Mouse (Mus musculus): ENCODE data around the gene Slc25a22.
"Not testable (repeated sequence)": the region's sequence is repeated elsewhere in the genome, so short reads cannot be mapped to it uniquely, and the experiment has no call there.

Slc25a22 gene

DNA sequence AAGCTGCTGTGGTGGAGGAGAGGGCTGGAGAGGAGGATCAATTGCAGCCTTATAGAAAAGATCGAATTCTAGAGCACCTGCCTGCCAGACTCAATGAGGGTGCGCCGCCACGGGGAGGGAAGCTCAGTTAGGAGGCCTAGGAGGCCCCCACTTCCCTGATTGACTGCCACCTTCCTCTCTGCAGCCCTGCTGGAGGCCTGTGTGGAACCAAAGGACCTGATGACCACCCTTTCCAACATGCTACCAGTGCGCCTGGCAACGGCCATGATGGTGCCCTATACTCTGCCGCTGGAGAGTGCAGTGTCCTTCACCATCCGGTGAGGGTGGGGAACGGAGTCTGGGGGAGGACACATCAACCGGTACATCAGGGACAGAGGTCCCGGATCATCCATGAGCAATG is 21.0 kb upstream of the Slc25a22 start:
- DNase-seq (ENCODE audit: extremely low spot score, low read depth, low spot score), result no peak

DNA sequence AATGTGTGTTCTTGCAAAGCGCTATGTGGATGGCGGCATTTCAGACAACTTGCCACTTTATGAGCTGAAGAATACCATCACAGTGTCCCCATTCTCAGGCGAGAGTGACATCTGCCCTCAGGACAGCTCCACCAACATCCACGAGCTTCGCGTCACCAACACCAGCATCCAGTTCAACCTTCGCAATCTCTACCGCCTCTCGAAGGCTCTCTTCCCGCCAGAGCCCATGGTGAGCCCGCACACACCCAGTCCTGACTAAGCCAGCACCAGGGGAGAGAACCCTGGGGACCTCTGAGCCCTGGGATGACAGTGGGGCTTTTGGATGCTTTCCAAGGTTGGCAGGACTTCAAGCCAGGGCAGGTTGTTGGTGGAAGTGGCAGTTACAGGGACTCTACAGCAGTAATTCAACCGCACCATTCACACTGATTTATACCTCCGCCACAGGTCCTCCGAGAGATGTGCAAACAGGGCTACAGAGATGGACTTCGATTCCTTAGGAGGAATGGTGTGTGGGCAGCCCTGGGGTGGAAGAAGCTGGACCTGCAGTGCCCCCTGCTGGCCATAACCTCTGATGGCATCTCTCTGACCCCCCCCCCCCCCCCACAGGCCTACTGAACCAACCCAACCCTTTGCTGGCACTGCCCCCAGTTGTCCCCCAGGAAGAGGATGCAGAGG is 20.4 kb upstream of the Slc25a22 start:
- no peak for DNase-seq (ENCODE audit: extremely low spot score, low read depth, low spot score)

DNA sequence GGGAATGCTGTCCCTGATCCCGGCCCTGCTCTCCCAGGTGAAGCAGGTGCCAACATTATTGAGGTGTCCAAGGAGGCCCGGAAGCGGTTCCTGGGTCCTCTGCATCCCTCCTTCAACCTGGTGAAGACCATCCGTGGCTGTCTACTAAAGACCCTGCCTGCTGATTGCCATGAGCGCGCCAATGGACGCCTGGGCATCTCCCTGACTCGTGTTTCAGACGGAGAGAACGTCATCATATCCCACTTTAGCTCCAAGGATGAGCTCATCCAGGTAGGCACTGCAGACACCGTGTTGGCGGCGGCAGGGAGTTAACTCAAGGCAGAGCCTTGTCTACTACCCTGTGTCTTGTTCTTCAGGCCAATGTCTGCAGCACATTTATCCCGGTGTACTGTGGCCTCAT is 19.5 kb upstream of the Slc25a22 start:
- no peak for DNase-seq (ENCODE audit: extremely low spot score, low read depth, low spot score)

DNA sequence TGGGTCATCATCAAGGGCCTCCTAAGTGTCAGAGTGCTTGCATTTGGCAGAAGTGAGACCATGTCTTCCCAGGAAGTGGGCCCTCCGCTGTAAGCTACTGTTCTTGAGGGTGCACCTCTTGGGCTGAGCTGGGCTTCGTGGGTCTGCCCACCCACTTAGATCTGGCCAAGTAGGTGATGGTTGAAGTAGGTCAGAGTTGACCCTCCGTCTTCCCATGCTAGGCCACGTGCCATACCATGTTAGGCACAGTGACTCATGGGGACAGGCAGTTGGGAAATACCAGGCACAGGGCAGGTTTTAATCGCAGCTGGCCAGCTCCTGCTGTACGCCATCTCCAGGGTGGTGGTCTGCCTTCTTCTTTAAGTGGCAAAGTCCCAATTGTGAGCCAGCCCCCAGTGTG is 19.0 kb upstream of the Slc25a22 start:
- DNase-seq (ENCODE audit: extremely low spot score, low read depth, low spot score), result no peak

DNA sequence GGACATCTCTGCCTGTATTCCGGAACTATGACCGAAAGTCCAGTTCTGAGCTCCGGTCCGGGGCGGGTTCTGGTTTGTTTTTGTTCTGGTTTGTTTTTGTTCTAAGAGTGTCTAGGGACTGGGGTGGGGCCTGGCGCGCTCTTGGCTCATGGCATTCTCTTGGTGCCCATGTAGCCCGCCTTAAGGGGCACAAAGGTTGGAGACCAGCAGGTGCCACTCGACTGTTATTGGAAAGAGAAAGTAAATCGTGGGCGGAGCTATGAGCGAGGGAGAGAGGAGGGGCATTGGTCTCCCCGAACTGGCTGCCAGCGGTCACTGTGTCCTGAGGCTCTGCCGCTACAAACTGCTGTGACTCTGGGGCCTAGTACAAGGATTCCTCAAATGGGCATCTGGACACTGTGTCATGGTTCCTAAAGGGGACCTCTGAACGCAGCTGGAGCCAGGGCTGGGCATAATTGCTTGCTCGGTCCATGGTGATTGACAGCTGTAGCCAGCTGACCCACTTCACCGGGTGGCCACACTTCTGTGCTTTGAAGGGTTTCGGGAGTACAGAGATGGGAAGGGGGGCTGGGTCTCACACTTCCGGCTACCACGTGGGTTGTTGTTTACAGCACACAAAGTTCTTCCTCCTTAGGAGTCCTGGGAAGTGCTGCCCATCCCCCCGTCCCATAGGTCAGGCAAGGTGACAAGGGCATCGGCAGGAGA is 18.1 kb upstream of the Slc25a22 start:
- no peak for DNase-seq (ENCODE audit: extremely low spot score, low read depth, low spot score)

DNA sequence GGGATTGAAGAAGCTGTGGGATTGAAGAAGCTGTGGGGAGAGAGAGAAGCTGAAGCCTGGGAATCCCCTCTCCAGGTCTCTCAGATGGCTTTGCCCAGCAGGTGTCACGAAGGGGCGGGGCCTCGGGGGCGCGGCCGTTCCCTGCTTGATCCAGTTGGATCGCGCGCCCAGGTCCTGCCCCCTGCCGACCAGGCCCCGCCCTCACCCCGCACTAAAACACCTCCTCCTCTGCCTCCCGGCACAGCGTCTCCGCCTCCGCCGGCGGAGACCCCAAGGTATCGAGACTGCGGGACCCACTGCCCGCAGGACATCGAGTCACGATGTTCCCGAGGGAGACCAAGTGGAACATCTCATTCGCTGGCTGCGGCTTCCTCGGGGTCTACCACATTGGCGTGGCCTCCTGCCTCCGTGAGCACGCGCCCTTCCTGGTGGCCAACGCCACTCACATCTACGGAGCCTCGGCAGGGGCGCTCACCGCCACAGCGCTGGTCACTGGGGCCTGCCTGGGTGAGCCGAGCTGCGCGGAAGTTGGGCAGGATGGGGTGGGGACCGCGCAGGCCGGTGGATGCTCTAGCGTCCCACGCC is 17.4 kb upstream of the Slc25a22 start, which contains the start of gene Pnpla2:
TSS of gene Pnpla2 (plus strand) at position 232 of the 585 bp plus-strand sequence.
- no peak for DNase-seq (ENCODE audit: extremely low spot score, low read depth, low spot score)

DNA sequence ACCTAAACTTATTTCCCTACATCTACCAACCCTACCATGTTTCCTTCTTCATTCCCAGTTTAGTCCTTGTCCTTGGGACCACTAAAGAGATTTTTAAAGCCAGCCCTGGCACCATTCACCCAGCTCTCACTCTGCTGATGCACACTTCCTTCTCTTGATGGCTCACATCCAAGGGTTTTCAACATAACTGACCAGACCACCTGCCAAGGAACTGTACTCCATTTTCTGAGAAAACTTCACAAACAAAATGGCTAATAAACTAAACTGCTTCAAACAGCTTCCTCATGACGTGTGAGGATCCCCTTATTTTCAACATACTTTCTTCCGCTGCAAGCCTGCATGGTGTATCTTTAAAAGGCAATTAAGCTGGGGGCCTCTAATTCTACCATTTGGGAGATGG is 15.9 kb upstream of the Slc25a22 start:
- DNase-seq (ENCODE audit: extremely low spot score, low read depth, low spot score), result no peak

DNA sequence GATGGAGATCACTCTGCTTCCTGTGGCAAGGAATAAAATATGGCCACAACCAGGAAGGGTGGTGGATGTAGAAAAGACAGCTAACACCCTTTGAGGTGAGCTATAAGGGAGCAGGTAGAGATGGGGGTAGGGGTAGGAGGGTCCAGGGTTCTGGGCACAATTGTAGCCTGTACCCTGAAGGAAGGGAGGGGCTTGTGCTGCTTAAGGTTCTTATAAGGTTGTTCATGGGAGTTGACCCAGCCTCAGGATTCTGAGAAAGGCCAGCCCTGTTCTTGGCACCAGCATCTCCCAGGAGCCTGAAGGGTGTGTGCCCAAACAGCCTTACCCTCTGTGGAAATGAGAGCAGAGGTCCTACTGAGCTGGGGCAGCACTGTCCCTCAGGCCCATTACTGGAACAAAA is 14.2 kb upstream of the Slc25a22 start:
- DNase-seq (ENCODE audit: extremely low spot score, low read depth, low spot score), result no peak

DNA sequence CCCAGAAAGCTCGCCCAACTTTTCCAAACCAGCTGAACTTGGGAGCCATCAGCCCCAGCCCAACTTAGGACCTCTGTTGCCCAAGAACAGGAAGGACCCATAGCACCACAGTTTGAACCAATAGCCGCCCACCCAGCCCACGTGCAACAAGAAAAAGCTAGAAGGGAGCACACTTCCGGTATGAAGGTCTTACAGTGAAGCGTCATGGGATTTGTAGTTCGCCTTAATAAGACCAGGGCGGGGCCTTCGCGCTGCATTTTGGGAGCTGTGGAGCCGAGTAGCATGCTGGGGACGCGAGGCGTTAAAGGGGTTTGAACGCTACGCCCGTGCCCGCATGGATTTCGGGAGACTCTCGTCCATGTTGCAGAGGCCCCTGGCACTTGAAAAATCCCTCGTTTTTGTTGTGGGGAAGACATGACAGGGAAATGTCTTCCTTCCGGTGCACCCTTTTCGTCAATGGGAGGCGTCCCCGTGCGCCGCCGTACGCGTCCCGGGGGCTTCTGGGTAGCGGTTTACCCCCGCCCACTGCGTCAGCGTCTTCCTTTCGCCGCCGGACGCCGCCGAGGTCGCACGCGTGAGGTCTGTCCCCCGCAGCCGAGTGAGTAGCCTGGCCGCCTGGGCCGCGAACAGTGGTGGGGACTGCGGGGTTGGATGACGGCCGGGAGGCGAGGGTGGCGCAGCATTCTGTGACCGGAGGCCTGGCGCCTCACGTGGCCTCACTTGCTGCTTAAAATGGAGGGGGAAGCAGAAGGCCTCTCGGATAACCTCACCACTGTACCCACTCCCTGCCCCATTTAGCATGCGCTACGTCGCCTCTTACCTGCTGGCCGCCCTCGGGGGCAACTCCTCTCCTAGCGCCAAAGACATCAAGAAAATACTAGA is 9.7 kb upstream of the Slc25a22 start, which contains the start of gene Rplp2:
TSS of gene Rplp2 (plus strand) at position 261 of the 882 bp plus-strand sequence.
- DNase-seq (ENCODE audit: extremely low spot score, low read depth, low spot score), result no peak

DNA sequence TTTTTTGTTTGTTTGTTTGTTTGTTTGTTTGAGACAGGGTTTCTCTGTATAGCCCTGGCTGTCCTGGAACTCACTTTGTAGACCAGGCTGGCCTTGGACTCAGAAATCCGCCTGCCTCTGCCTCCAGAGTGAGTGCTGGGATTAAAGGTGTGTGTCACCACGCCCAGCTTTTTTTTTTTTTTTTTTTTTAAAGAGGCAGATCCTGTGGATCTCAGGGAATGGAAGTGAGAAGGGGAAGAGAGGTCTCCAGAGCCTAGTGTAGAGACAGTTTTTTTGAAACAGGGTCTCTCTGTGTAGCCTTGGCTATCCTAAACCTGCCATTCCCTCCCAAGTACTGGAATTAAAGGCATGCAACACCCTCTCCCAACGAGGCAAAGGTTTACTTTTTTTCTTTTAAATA is 8.7 kb upstream of the Slc25a22 start:
- not testable (repeated sequence) for DNase-seq (ENCODE audit: extremely low spot score, low read depth, low spot score)

DNA sequence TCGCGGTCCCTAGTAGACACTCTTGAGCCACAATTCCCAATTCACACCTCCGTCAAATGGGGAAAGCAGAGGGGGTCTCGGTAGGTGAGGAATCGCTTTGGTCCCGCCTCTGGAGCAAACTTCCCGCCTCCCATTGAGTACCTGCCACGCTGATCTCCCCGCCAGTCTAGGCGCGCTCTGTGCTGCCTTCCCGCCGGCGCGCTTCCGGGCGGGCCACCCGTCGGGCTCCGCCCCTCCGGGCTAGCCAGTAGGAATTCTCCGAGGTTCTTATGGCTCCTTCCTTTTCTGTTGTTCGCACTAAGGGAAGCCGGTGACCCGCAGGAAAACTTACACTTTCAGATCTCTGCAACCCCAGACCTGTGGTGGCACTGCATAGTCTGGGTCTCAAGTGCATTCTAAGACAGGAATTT is 6.1 kb upstream of the Slc25a22 start, which contains the start of gene Pidd1:
TSS of gene Pidd1 (minus strand) at position 198 of the 410 bp plus-strand sequence.
- DNase-seq (ENCODE audit: extremely low spot score, low read depth, low spot score), result no peak

DNA sequence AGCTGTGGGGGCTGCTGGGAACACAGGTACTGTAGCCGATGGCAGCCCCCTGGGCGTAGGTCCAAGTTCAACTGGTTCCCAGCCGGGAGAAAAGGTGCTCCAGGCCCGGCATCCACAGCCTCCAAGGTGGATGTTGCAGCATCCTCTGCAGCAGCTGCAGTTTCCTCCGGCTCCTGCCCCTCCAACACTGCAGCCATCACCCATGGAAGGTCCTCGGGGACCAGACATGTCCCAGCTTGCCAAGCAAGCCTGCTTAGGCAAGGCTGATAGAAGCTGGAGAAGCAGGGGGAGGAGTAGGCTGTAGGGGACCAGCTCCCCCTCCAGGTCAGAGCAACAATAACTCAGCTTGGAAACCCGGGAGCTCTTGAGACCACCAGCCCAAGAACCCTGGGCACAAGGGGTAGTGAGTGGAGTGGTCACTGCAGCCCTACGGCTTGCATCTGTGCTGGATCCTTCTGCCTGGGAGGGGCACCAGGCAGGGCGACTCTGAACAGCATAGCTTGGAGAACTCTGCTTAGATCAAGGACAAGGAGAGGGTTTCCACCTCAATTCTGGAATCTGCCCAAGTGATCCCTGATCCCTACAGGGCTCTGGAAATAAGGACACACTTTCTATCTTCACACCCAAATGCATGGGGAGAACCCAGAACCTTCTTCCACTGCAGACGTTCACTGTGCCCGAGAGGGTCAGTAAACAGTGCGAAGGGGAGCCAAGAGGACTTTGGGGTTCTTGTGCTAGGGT is 5.6 kb upstream of the Slc25a22 start:
- no peak for DNase-seq (ENCODE audit: extremely low spot score, low read depth, low spot score)

DNA sequence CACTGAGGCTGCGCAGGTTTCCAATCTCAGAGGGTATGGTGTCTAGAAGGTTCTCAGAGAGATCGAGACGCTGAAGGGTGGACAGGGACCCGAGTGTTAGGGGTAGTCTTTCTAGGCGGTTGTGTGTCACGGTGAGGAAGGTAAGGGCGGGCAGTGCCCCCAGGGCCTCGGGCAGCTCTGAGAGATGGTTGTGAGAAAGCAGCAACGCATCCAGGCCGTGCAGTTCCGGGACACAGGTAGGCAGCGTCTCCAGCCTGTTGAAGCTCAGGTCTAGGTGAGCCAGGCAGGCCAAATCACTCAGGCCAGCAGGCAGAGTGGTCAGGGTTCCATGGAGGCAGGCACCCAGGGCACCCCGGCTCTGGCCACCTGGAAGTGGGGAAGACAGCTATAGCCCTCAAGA is 4.5 kb upstream of the Slc25a22 start:
- DNase-seq (ENCODE audit: extremely low spot score, low read depth, low spot score), result no peak

DNA sequence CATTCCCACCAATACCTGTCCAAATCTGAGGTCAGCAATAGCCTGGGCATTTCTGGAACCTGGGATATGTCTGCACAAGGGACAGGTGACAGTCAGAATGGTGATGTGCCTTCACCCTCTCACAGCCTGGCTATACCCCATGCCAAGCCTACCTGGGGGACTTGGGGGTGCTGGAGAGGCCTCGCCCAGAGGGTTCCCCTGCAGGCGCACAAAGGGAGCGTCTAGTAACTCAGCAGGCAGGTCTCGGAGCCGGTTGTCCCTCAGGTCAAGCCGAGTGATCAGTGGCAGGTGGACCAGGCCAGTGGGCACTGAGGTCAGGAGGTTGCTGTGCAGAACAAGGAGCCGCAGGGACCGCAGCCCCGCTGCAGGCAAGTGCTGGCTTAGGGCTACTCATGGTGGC is 3.8 kb upstream of the Slc25a22 start:
- DNase-seq (ENCODE audit: extremely low spot score, low read depth, low spot score), result no peak

DNA sequence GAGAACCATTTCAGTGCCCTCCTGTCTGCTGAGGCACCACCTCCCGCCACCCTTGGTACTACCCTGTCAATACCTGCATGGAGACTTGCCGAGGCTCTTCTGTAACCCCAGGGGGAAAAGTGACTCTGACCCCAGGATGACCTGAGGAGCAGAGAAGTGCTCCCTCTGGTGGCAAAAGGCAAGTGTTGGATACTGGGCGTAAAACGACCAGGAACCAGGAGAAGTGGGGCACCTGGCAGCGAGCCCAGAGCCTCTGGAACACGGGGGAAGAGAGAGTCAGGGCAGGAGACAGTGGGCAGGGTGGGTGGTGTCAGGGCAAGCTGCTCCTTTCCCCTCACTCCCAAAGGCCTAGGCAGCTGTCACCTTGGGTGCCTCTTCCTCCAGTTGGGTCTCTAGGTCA is 2.9 kb upstream of the Slc25a22 start:
- DNase-seq (ENCODE audit: extremely low spot score, low read depth, low spot score), result no peak

DNA sequence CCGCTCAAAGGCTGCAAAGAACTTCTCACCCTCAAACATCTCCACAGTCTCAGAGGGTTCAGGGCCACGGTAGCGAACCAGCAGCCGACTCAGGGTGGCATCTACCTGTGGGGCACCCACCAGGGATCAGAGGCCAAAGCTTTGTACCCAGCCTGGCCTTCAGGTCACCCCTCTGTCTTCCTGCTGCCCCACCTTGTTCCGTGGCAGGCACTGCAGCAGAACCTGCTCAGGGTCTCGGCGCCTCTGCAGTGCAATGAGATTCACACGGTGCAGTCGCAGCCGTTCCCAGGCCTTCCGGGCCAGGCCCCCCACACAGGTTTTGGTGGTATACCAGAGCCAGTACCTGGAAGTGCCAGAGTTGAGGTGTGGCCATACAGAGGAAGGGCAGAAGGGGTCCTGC is 2.1 kb upstream of the Slc25a22 start:
- no peak for DNase-seq (ENCODE audit: extremely low spot score, low read depth, low spot score)

DNA sequence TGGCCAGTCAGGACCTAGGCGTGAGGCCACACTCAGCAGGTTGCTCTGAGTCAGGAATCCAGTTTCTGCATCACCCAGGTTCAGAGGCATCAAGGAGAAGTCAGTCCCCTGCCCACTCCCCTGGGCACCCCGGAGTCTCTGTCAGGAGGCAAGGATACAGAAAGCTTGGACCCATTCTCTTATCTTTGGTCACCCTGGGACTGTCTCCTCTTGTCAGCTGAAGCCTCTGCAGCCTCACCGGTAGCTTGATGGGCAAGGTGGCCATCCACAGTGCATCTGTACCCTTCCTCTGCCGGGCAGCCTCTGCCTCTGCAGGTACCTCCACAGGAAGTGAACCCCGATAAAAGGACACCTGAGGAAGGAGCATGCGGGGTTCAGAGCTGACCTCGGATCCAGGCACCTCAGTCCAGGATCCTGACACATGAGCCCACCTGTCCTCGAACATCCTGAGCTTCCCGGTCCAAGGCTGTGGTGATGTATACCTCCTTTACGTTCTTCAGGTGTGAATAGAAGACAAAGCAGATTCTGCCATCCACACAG is 1.5 kb upstream of the Slc25a22 start:
- no peak for DNase-seq (ENCODE audit: extremely low spot score, low read depth, low spot score)

DNA sequence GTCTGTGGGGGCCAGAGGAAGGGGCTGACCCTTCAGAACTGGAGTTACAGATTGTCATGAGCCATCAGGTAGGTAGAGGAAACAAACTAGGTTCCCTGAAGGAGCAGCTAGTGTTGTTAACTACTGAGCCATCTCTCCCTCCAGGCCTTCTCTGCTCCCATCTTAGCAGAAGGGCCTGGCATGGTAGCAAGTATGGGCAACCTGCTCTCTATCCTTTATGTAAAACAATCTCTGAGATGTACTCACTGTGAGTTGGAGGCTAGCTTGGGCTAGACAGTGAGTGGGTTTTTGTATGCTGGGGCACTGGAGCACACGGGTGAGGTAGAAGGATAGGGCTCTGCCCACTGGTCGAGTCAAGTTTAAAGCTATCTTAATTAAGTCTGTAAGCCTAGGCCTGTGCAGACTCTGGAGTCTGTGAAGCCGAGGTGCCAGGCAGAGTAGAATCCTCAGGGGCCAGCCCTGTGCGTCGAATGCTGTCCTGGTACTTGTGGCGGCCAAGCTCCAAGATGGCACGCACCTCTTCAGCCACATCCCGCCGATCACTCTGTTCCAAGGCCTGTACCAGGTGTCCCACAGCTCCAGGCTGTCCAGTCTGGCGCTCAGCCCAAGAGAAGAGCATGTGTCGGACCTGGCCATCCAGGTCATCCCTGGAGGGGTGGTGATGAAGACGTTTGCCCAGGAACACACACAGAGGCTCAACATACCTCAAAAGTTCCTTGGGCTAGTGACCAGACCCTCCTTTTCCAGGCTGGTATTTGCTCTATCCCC is 693 bp upstream of the Slc25a22 start:
- DNase-seq (ENCODE audit: extremely low spot score, low read depth, low spot score), result no peak

DNA sequence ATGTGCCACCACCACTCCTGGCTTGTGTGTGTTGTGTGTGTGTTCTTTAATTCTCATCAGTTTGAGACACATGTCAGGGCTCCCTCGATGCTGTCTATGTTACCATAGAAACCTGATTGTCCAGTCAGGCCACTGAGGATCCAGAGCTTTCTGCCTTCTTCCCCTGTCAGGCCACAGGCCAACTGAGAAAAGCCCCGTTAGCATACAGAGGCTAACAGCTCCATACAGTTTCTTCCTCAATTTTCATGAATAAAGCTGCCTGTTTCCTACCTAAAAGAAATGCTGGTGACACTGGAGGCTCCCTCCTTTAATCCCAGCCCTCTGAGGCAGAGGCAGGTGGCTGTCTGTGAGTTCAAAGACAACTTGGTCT is 1.2 kb downstream of the Slc25a22 start:
- DNase-seq (ENCODE audit: extremely low spot score, low read depth, low spot score), result no peak

All from hindlimb bud, embryonic 11.5 days (tissue).